In genomic region chr4:129639221-129639620, GRCm38 (mm10) we compare ENCODE assay signal across 9 mouse cellular contexts. TPM values are rescaled to one million over a fixed set of nuclear protein-coding genes. Genes with fewer than 3 reads are reported as not detected.
DNase-seq lines count a peak whose midpoint lies in the region; ATAC-seq and TF ChIP-seq lines count a peak whose summit lies in the region.
"Had no signal": no experiment of that assay in that cellular context is flagged by ENCODE, and none has a peak within 500 bp of the region (broad histone marks: within the 10 kb centered on the region; RNA-seq: fewer than 3 reads in every experiment).

No protein-coding gene starts in this region.

- no peak overlapping the region for H3K27ac ChIP-seq in forebrain, embryonic 15.5 days (replicated peaks)
- 0 out of 2 replicates have a peak overlapping the region, but pooled peaks have one; percentile 87 for H3K27ac ChIP-seq in liver, embryonic 13.5 days

- H3K4me1 ChIP-seq in E14TG2a.4 (replicated peaks; ENCODE audit: low read depth, low read length): peaks cover 51% of the 10 kb centered on the region
- peaks cover 38% of the 10 kb centered on the region for H3K4me1 ChIP-seq in forebrain, embryonic 15.5 days
- peaks cover 41% of the 10 kb centered on the region for H3K4me1 ChIP-seq in liver, embryonic 13.5 days (replicated peaks)

- no peaks in the 10 kb centered on the region for H3K27me3 ChIP-seq in E14TG2a.4 (ENCODE audit: insufficient read depth, low read length)
- H3K27me3 ChIP-seq in forebrain, embryonic 15.5 days: no peaks in the 10 kb centered on the region
- no peaks in the 10 kb centered on the region for H3K27me3 ChIP-seq in liver, embryonic 13.5 days

- H3K9ac ChIP-seq in forebrain, embryonic 15.5 days (replicated peaks): peak overlapping the region; percentile 74
- H3K9ac ChIP-seq in liver, embryonic 13.5 days: peak overlapping the region; percentile 83

- no peak for TF ChIP-seq CTCF in E14TG2a.4 (conservative IDR thresholded peaks at IDR 0.05; ENCODE audit: low read length)

- H3K36me3 ChIP-seq in E14TG2a.4 (ENCODE audit: insufficient read depth, low read length): peaks cover 64% of the 10 kb centered on the region
- H3K36me3 ChIP-seq in forebrain, embryonic 15.5 days: peaks cover 42% of the 10 kb centered on the region
- H3K36me3 ChIP-seq in liver, embryonic 13.5 days: peaks cover 54% of the 10 kb centered on the region

- H3K4me3 ChIP-seq in E14TG2a.4 (replicated peaks; ENCODE audit: low read length): peak overlapping the region; percentile 88
- peak overlapping the region; percentile 66 for H3K4me3 ChIP-seq in forebrain, embryonic 15.5 days
- H3K4me3 ChIP-seq in liver, embryonic 13.5 days (replicated peaks): peak overlapping the region; percentile 73

- no peak for ATAC-seq in forebrain, embryonic 15.5 days (replicated peaks)
- no peak for ATAC-seq in liver, embryonic 13.5 days (ENCODE audit: low read depth)

- DNase-seq in heart, adult 11 months: peak; percentile 90
- DNase-seq in heart, adult 18-20 months: no peak
- no peak for DNase-seq in liver, embryonic 13.5 days
- no peak for DNase-seq in thymus, postnatal 0 days (ENCODE audit: low spot score)
- no peak for DNase-seq in adipocyte (ENCODE audit: low spot score)
- DNase-seq in kidney, adult 11 months: no peak
- DNase-seq: cerebellum, postnatal 14 days had no signal

- 83% methylated on average over 15 of the region's 15 CpGs for WGBS in forebrain, embryonic 15.5 days
- WGBS in liver, embryonic 13.5 days (ENCODE audit: insufficient replicate concordance): 83% methylated on average over 15 of the region's 15 CpGs

- no peaks in the 10 kb centered on the region for H3K9me3 ChIP-seq in E14TG2a.4 (ENCODE audit: low read length)
- H3K9me3 ChIP-seq in forebrain, embryonic 15.5 days: no peaks in the 10 kb centered on the region
- no peaks in the 10 kb centered on the region for H3K9me3 ChIP-seq in liver, embryonic 13.5 days (replicated peaks)

- peak overlapping the region; percentile 90 for H3K4me2 ChIP-seq in forebrain, embryonic 15.5 days (replicated peaks)
- H3K4me2 ChIP-seq in liver, embryonic 13.5 days: peak overlapping the region; percentile 88

RNA-seq across cellular contexts. Expression of gene Txlna, which starts 1.6 kb away (rescaled TPM):
- 10 to 100 TPM; 22.8 to 24.4 TPM for total RNA-seq in heart, adult 18-20 months (2021)
- polyA plus RNA-seq in forebrain, embryonic 15.5 days (2015; fragmentation: Nextera tagmentation; extraction: Ambion mirVana): 64.7 and 68.3 TPM in 2 replicates
- 30.7 and 35.1 TPM in 2 replicates for polyA plus RNA-seq in liver, embryonic 13.5 days (2015; fragmentation: Nextera tagmentation; extraction: Ambion mirVana)
- 57.4 and 64.5 TPM in 2 replicates for polyA plus RNA-seq in thymus, postnatal 0 days (2015; fragmentation: Nextera tagmentation; extraction: Ambion mirVana)

RNA-seq across cellular contexts. Expression of gene Ccdc28b, which starts 15.5 kb away (rescaled TPM):
- total RNA-seq in heart, adult 18-20 months (2021): 10 to 100 TPM; 14.2 to 15.0 TPM
- 119 and 124 TPM in 2 replicates for polyA plus RNA-seq in forebrain, embryonic 15.5 days (2015; fragmentation: Nextera tagmentation; extraction: Ambion mirVana)
- 13.9 and 14.8 TPM in 2 replicates for polyA plus RNA-seq in liver, embryonic 13.5 days (2015; fragmentation: Nextera tagmentation; extraction: Ambion mirVana)
- 81.7 and 87.2 TPM in 2 replicates for polyA plus RNA-seq in thymus, postnatal 0 days (2015; fragmentation: Nextera tagmentation; extraction: Ambion mirVana)

RNA-seq across cellular contexts. Expression of gene Iqcc, which starts 20.3 kb away (rescaled TPM):
- 10 to 100 TPM; 16.4 to 18.8 TPM for total RNA-seq in heart, adult 18-20 months (2021)
- polyA plus RNA-seq in forebrain, embryonic 15.5 days (2015; fragmentation: Nextera tagmentation; extraction: Ambion mirVana): 31.4 and 32.5 TPM in 2 replicates
- polyA plus RNA-seq in liver, embryonic 13.5 days (2015; fragmentation: Nextera tagmentation; extraction: Ambion mirVana): 11.0 TPM in 2 replicates
- polyA plus RNA-seq in thymus, postnatal 0 days (2015; fragmentation: Nextera tagmentation; extraction: Ambion mirVana): 39.5 and 40.6 TPM in 2 replicates

RNA-seq across cellular contexts. Expression of gene Dcdc2b, which starts 25.2 kb away (rescaled TPM):
- under 1 TPM; 0.74 to 0.90 TPM for total RNA-seq in heart, adult 18-20 months (2021)
- polyA plus RNA-seq in forebrain, embryonic 15.5 days (2015; fragmentation: Nextera tagmentation; extraction: Ambion mirVana): 3.5 and 3.7 TPM in 2 replicates
- 0.31 and 0.51 TPM in 2 replicates for polyA plus RNA-seq in liver, embryonic 13.5 days (2015; fragmentation: Nextera tagmentation; extraction: Ambion mirVana)
- 3.0 and 3.3 TPM in 2 replicates for polyA plus RNA-seq in thymus, postnatal 0 days (2015; fragmentation: Nextera tagmentation; extraction: Ambion mirVana)

RNA-seq across cellular contexts. Expression of gene Kpna6, which starts 33.3 kb away (rescaled TPM):
- 10 to 100 TPM; 68.5 to 75.2 TPM for total RNA-seq in heart, adult 18-20 months (2021)
- polyA plus RNA-seq in forebrain, embryonic 15.5 days (2015; fragmentation: Nextera tagmentation; extraction: Ambion mirVana): 14.7 and 17.5 TPM in 2 replicates
- 7.2 and 9.0 TPM in 2 replicates for polyA plus RNA-seq in liver, embryonic 13.5 days (2015; fragmentation: Nextera tagmentation; extraction: Ambion mirVana)
- polyA plus RNA-seq in thymus, postnatal 0 days (2015; fragmentation: Nextera tagmentation; extraction: Ambion mirVana): 8.9 and 11.6 TPM in 2 replicates
